Mouse (Mus musculus) hindbrain, embryonic 12.5 days (tissue): ENCODE results near the gene Slc1a5. TPM values are rescaled to one million over a fixed set of nuclear protein-coding genes. Genes with fewer than 3 reads are reported as not detected.

Source experiments
- ATAC-seq: fragments of 200-750 bp; cut with Nextera tagmentation; 2 replicates; pipeline ENCODE4 v1.8.0; 2017; ENCODE audit warnings: moderate TSS enrichment; ENCODE audit not compliant: low FRiP score
- H3K27ac ChIP-seq: fragments of 300-500 bp; sonication (generic); 2 replicates; pipeline ENCODE4 v1.5.1; 2016; ENCODE audit warnings: mild to moderate bottlenecking
- H3K27me3 ChIP-seq: fragments of 300-500 bp; sonication (generic); 2 replicates; pipeline ENCODE4 v1.6.1; 2016; ENCODE audit warnings: mild to moderate bottlenecking
- H3K36me3 ChIP-seq: fragments of 300-500 bp; sonication (generic); 2 replicates; pipeline ENCODE4 v1.6.1; 2016; ENCODE audit warnings: mild to moderate bottlenecking
- H3K4me1 ChIP-seq: fragments of 300-500 bp; sonication (generic); 2 replicates; pipeline ENCODE4 v1.6.1; 2016
- H3K4me2 ChIP-seq: fragments of 300-500 bp; sonication (generic); replicated peaks from 2 replicates; pipeline ENCODE4 v1.6.1; 2016; ENCODE audit warnings: mild to moderate bottlenecking
- H3K4me3 ChIP-seq: fragments of 300-500 bp; sonication (generic); 2 replicates; pipeline ENCODE4 v1.5.1; 2016; ENCODE audit warnings: mild to moderate bottlenecking
- H3K9ac ChIP-seq: fragments of 300-500 bp; sonication (generic); 2 replicates; pipeline ENCODE4 v1.6.1; 2016; ENCODE audit warnings: mild to moderate bottlenecking, moderate library complexity
- H3K9me3 ChIP-seq: fragments of 300-500 bp; sonication (generic); replicated peaks from 2 replicates; pipeline ENCODE4 v1.6.1; 2016; ENCODE audit warnings: mild to moderate bottlenecking
- WGBS: fragments of 180-500 bp; shearing (Covaris S2); methylation state at CpG from one replicate; pipeline ENCODE4 v1.1.7; 2016; 5-methylcytosine and 5-hydroxymethylcytosine counted together
- polyA plus RNA-seq: library from polyadenylated mRNA; unstranded; fragments of >200 nt; fragmentation: Nextera tagmentation; extraction: Ambion mirVana; gene quantifications from 2 replicates; pipeline ENCODE4 v1.2.1, GENCODE M21; 2016

Gene Slc1a5
- polyA plus RNA-seq, 1 experiment from 2014 or later = 20.5 TPM

GRCm38 (mm10) chr7:16845072-16845819 is 64.1 kb downstream of the Slc1a5 start:
- 0 out of 2 replicates have a peak overlapping the region, but pooled peaks have one; percentile 9 for H3K9ac ChIP-seq
- WGBS = 35% methylated on average over 14 of the region's 14 CpGs

DNA sequence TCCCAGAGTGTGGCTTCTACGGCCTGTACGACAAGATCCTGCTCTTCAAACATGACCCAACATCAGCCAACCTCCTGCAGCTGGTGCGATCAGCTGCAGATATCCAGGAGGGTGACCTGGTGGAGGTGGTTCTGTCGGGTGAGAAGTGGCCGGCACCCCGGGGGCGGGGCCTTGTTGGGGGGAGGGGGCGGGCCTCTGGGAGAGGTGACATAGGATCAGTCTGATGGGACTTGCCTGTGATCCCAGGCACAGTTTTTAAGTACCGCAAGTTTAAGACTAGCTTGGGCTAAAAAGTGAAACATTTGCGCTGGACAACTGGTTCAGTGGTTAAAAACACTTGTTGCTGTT is 64.7 kb downstream of the Slc1a5 start:
- H3K27ac ChIP-seq = no peak overlapping the region
- ATAC-seq = no peak
- peaks cover 27% of the 10 kb centered on the region for H3K36me3 ChIP-seq
- WGBS = 38% methylated on average over 10 of the region's 10 CpGs
- H3K9me3 ChIP-seq = no peaks in the 10 kb centered on the region
- H3K4me3 ChIP-seq = peak overlapping the region; percentile 0; the same call in 1 of the 2 replicates
- H3K9ac ChIP-seq = 0 out of 2 replicates have a peak overlapping the region, but pooled peaks have one; percentile 9
- H3K4me1 ChIP-seq = peaks cover 31% of the 10 kb centered on the region
- H3K27me3 ChIP-seq = no peaks in the 10 kb centered on the region
- peak overlapping the region; percentile 92 for H3K4me2 ChIP-seq

More at GRCm38 (mm10) chr7:16845072-16845819, 64.1 kb downstream of the Slc1a5 start:
- Histone ChIP-seq H3K4me2 (peak overlapping the region; percentile 92), H3K4me1 (peaks cover 31% of the 10 kb centered on the region), H3K36me3 (peaks cover 27% of the 10 kb centered on the region), H3K4me3 (peak overlapping the region; percentile 0; the same call in 1 of the 2 replicates), H3K9me3 (no peaks in the 10 kb centered on the region), H3K27ac (no peak overlapping the region), H3K27me3 (no peaks in the 10 kb centered on the region)
- ATAC-seq = no peak

GRCm38 (mm10) chr7:16846775-16847174 is 65.6 kb downstream of the Slc1a5 start:
- H3K4me1 ChIP-seq = peaks cover 28% of the 10 kb centered on the region
- no peak overlapping the region for H3K4me2 ChIP-seq
- 95% methylated on average over 5 of the region's 5 CpGs for WGBS
- H3K27me3 ChIP-seq = no peaks in the 10 kb centered on the region
- no peak overlapping the region for H3K4me3 ChIP-seq
- H3K9me3 ChIP-seq = no peaks in the 10 kb centered on the region
- no peak for ATAC-seq
- no peak overlapping the region for H3K27ac ChIP-seq
- H3K36me3 ChIP-seq = peaks cover 22% of the 10 kb centered on the region
- no peak overlapping the region for H3K9ac ChIP-seq

- Histone ChIP-seq H3K36me3 (peaks cover 26% of the 10 kb centered on the region), H3K27me3 (no peaks in the 10 kb centered on the region), H3K9ac (no peak overlapping the region), H3K9me3 (no peaks in the 10 kb centered on the region), H3K4me3 (no peak overlapping the region), H3K27ac (no peak overlapping the region), H3K4me1 (peaks cover 24% of the 10 kb centered on the region), H3K4me2 (no peak overlapping the region)
- 85% methylated on average over 19 of the region's 19 CpGs for WGBS
- no peak for ATAC-seq
Observed at GRCm38 (mm10) chr7:16847507-16847906, 66.4 kb downstream of the Slc1a5 start.

Other genes with a start within 250 kb of the Slc1a5 start
- 40.0 and 43.3 TPM in 2 replicates for gene Arhgap35, start 166.3 kb upstream of the Slc1a5 start, polyA plus RNA-seq
- gene Ceacam15, start 105.6 kb upstream of the Slc1a5 start, polyA plus RNA-seq = not detected in 2 replicates
- gene Ceacam9, start 59.4 kb upstream of the Slc1a5 start, polyA plus RNA-seq = not detected in 2 replicates
- 262 and 292 TPM in 2 replicates for gene Ap2s1, start 42.9 kb upstream of the Slc1a5 start, polyA plus RNA-seq
- gene Strn4, start 34.5 kb downstream of the Slc1a5 start, polyA plus RNA-seq = 180 and 183 TPM in 2 replicates
- 38.7 and 39.1 TPM in 2 replicates for gene Fkrp, start 35.4 kb downstream of the Slc1a5 start, polyA plus RNA-seq
- gene Prkd2, start 61.6 kb downstream of the Slc1a5 start, polyA plus RNA-seq = 8.8 and 9.3 TPM in 2 replicates
- gene Dact3, start 94.0 kb downstream of the Slc1a5 start, polyA plus RNA-seq = 9.0 and 10.4 TPM in 2 replicates
- gene Gng8, start 110.4 kb downstream of the Slc1a5 start, polyA plus RNA-seq = 12.1 and 13.6 TPM in 2 replicates
- 1.6 and 2.1 TPM in 2 replicates for gene Ptgir, start 125.2 kb downstream of the Slc1a5 start, polyA plus RNA-seq
- gene Calm3, start 142.8 kb downstream of the Slc1a5 start, polyA plus RNA-seq = 185 and 210 TPM in 2 replicates
- gene Pnmal2, start 163.3 kb downstream of the Slc1a5 start, polyA plus RNA-seq = 55.6 and 60.3 TPM in 2 replicates
- gene Pnmal1, start 178.3 kb downstream of the Slc1a5 start, polyA plus RNA-seq = 24.0 and 27.3 TPM in 2 replicates
- 1.0 and 1.7 TPM in 2 replicates for gene Gm42372, start 201.7 kb downstream of the Slc1a5 start, polyA plus RNA-seq
- 9.2 and 10.4 TPM in 2 replicates for gene Ccdc8, start 211.4 kb downstream of the Slc1a5 start, polyA plus RNA-seq
- gene Ppp5c, start 246.6 kb downstream of the Slc1a5 start, polyA plus RNA-seq = 101 and 102 TPM in 2 replicates